Mouse (Mus musculus) intestine, embryonic 16.5 days (tissue): Measurements from ENCODE around the gene Dnajc10. TPM values are rescaled to one million over a fixed set of nuclear protein-coding genes. Genes with fewer than 3 reads are reported as not detected.

Experiments
- polyA plus RNA-seq: library from polyadenylated mRNA; unstranded; fragments of >200 nt; fragmentation: Nextera tagmentation; extraction: Ambion mirVana; gene quantifications from 2 replicates; pipeline ENCODE4 v1.2.1, GENCODE M21; 2015

Gene Dnajc10
- polyA plus RNA-seq, 1 experiment from 2014 or later = 50.9 TPM

Other genes starting within 250 kb of the Dnajc10 start
- gene Pde1a, start 186.0 kb upstream of the Dnajc10 start, polyA plus RNA-seq = 27.2 and 27.4 TPM in 2 replicates
- not detected in 2 replicates for gene Prdx6b, start 23.0 kb upstream of the Dnajc10 start, polyA plus RNA-seq
- gene Frzb, start 132.2 kb downstream of the Dnajc10 start, polyA plus RNA-seq = 1.9 and 2.4 TPM in 2 replicates